Mouse (Mus musculus) hindbrain, embryonic 14.5 days (tissue): ENCODE results near the gene Syn2. TPM values are rescaled to one million over a fixed set of nuclear protein-coding genes. Genes with fewer than 3 reads are reported as not detected.

Experiments used
- ATAC-seq: fragments of 200-750 bp; cut with Nextera tagmentation; 2 replicates; pipeline ENCODE4 v1.8.0; 2017; ENCODE audit warnings: moderate number of reproducible peaks, mild to moderate bottlenecking, moderate TSS enrichment, moderate library complexity; ENCODE audit not compliant: low FRiP score
- DNase-seq: peaks from one replicate; pipeline ENCODE4 v3.0.0-alpha.2; 2015; ENCODE audit warnings: low spot score
- H3K27ac ChIP-seq: fragments of 300-500 bp; sonication (generic); 2 replicates; pipeline ENCODE4 v1.5.1; 2014; ENCODE audit warnings: mild to moderate bottlenecking, moderate library complexity
- H3K27me3 ChIP-seq: fragments of 300-500 bp; sonication (generic); 2 replicates; pipeline ENCODE4 v1.6.1; 2014; ENCODE audit warnings: mild to moderate bottlenecking, low read length, mixed read lengths; ENCODE audit not compliant: control insufficient read depth, insufficient read depth
- H3K36me3 ChIP-seq: fragments of 300-500 bp; sonication (generic); replicated peaks from 2 replicates; pipeline ENCODE4 v1.6.1; 2014; ENCODE audit not compliant: control insufficient read depth, insufficient read depth
- H3K4me1 ChIP-seq: fragments of 300-500 bp; sonication (generic); replicated peaks from 2 replicates; pipeline ENCODE4 v1.6.1; 2014; ENCODE audit warnings: antibody characterized with exemption, low read length, mixed read lengths; ENCODE audit not compliant: control insufficient read depth, insufficient read depth
- H3K4me2 ChIP-seq: fragments of 300-500 bp; sonication (generic); replicated peaks from 2 replicates; pipeline ENCODE4 v1.6.1; 2014; ENCODE audit warnings: mild to moderate bottlenecking, moderate library complexity
- H3K4me3 ChIP-seq: fragments of 300-500 bp; sonication (generic); replicated peaks from 2 replicates; pipeline ENCODE4 v1.5.1; 2014; ENCODE audit warnings: mild to moderate bottlenecking, low read length
- H3K9ac ChIP-seq: fragments of 300-500 bp; sonication (generic); 2 replicates; pipeline ENCODE4 v1.6.1; 2014
- H3K9me3 ChIP-seq: fragments of 300-500 bp; sonication (generic); 2 replicates; pipeline ENCODE4 v1.6.1; 2016; ENCODE audit warnings: low read length; ENCODE audit not compliant: control insufficient read depth
- WGBS: fragments of 180-500 bp; shearing (Covaris S2); extraction: QIAGEN DNeasy Blood & Tissue Kit; methylation state at CpG from one replicate; pipeline ENCODE4 v1.1.7; 2014; 5-methylcytosine and 5-hydroxymethylcytosine counted together
- polyA plus RNA-seq: library from polyadenylated mRNA; unstranded; fragments of >200 nt; fragmentation: Nextera tagmentation; extraction: Ambion mirVana; gene quantifications from 2 replicates; pipeline ENCODE4 v1.2.1, GENCODE M21; 2014

Gene Syn2
- polyA plus RNA-seq, 1 experiment from 2014 or later, result 65.1 TPM

GRCm38 (mm10) chr6:115291068-115291467, 156.4 kb downstream of the Syn2 start:
- no peaks in the 10 kb centered on the region for H3K9me3 ChIP-seq
- 85% methylated on average over 2 of the region's 2 CpGs for WGBS
- H3K36me3 ChIP-seq, result no peaks in the 10 kb centered on the region
- H3K27ac ChIP-seq, result no peak overlapping the region
- no peak for DNase-seq
- H3K27me3 ChIP-seq, result no peaks in the 10 kb centered on the region
- ATAC-seq, result no peak
- no peak overlapping the region for H3K4me3 ChIP-seq
- H3K4me2 ChIP-seq, result no peak overlapping the region
- no peak overlapping the region for H3K9ac ChIP-seq
- H3K4me1 ChIP-seq, result no peaks in the 10 kb centered on the region

- Histone ChIP-seq H3K4me2 (no peak overlapping the region), H3K4me1 (no peaks in the 10 kb centered on the region), H3K36me3 (no peaks in the 10 kb centered on the region), H3K9me3 (no peaks in the 10 kb centered on the region), H3K27ac (no peak overlapping the region), H3K9ac (no peak overlapping the region), H3K27me3 (no peaks in the 10 kb centered on the region), H3K4me3 (no peak overlapping the region)
- no peak for DNase-seq
- ATAC-seq, result no peak
- WGBS, result 88% methylated on average over 6 of the region's 6 CpGs
Observed at GRCm38 (mm10) chr6:115291823-115292222, 157.1 kb downstream of the Syn2 start.

- Histone ChIP-seq H3K27me3 (no peaks in the 10 kb centered on the region), H3K4me3 (no peak overlapping the region), H3K9ac (no peak overlapping the region), H3K27ac (no peak overlapping the region), H3K4me1 (no peaks in the 10 kb centered on the region), H3K9me3 (no peaks in the 10 kb centered on the region), H3K36me3 (no peaks in the 10 kb centered on the region), H3K4me2 (no peak overlapping the region)
- DNase-seq (no peak), ATAC-seq (no peak)
- 86% methylated on average over 6 of the region's 6 CpGs for WGBS
Observed at GRCm38 (mm10) chr6:115292621-115293020, 157.9 kb downstream of the Syn2 start.

GRCm38 (mm10) chr6:115293877-115294276, 159.2 kb downstream of the Syn2 start:
- DNase-seq, result no peak
- WGBS, result 75% methylated on average over 2 of the region's 2 CpGs

GRCm38 (mm10) chr6:115307134-115307533, 172.4 kb downstream of the Syn2 start:
- Histone ChIP-seq H3K27me3 (no peaks in the 10 kb centered on the region), H3K4me2 (no peak overlapping the region), H3K9me3 (0 out of 2 replicates have a peak, but pooled peaks cover 4% of the 10 kb centered on the region), H3K9ac (no peak overlapping the region), H3K4me3 (no peak overlapping the region), H3K36me3 (no peaks in the 10 kb centered on the region), H3K4me1 (no peaks in the 10 kb centered on the region), H3K27ac (no peak overlapping the region)
- DNase-seq (no peak), ATAC-seq (no peak)
- WGBS, result 82% methylated on average over 2 of the region's 2 CpGs

More at GRCm38 (mm10) chr6:115293877-115294276, 159.2 kb downstream of the Syn2 start:
- no peak overlapping the region for H3K27ac ChIP-seq
- no peak overlapping the region for H3K4me2 ChIP-seq
- ATAC-seq, result no peak
- H3K9me3 ChIP-seq, result no peaks in the 10 kb centered on the region
- no peaks in the 10 kb centered on the region for H3K27me3 ChIP-seq
- no peak overlapping the region for H3K9ac ChIP-seq
- no peaks in the 10 kb centered on the region for H3K4me1 ChIP-seq
- no peaks in the 10 kb centered on the region for H3K36me3 ChIP-seq
- no peak overlapping the region for H3K4me3 ChIP-seq

GRCm38 (mm10) chr6:115312780-115313179, 178.1 kb downstream of the Syn2 start:
- DNase-seq, result peak; percentile 59
- Histone ChIP-seq H3K9ac (peak overlapping the region; percentile 43; the same call in 1 of the 2 replicates), H3K4me3 (peak overlapping the region; percentile 18), H3K4me2 (peak overlapping the region; percentile 39), H3K27me3 (no peaks in the 10 kb centered on the region), H3K27ac (peak overlapping the region; percentile 75), H3K36me3 (no peaks in the 10 kb centered on the region), H3K9me3 (no peaks in the 10 kb centered on the region), H3K4me1 (0 out of 2 replicates have a peak, but pooled peaks cover 4% of the 10 kb centered on the region)
- 66% methylated on average over 12 of the region's 12 CpGs for WGBS
- ATAC-seq, result no peak

GRCm38 (mm10) chr6:115313235-115313738, 178.6 kb downstream of the Syn2 start:
- ATAC-seq, result no peak

GRCm38 (mm10) chr6:115313910-115314309, 179.2 kb downstream of the Syn2 start:
- 82% methylated on average over 7 of the region's 7 CpGs for WGBS
- H3K9me3 ChIP-seq, result no peaks in the 10 kb centered on the region
- ATAC-seq (no peak), DNase-seq (no peak)
- no peaks in the 10 kb centered on the region for H3K27me3 ChIP-seq
- no peak overlapping the region for H3K4me3 ChIP-seq
- no peaks in the 10 kb centered on the region for H3K36me3 ChIP-seq
- no peak overlapping the region for H3K9ac ChIP-seq
- H3K4me1 ChIP-seq, result 0 out of 2 replicates have a peak, but pooled peaks cover 4% of the 10 kb centered on the region
- H3K4me2 ChIP-seq, result no peak overlapping the region
- no peak overlapping the region for H3K27ac ChIP-seq

More at GRCm38 (mm10) chr6:115313235-115313738, 178.6 kb downstream of the Syn2 start:
- no peak overlapping the region for H3K9ac ChIP-seq
- H3K4me2 ChIP-seq, result peak overlapping the region; percentile 39; the same call in 1 of the 2 replicates
- no peaks in the 10 kb centered on the region for H3K9me3 ChIP-seq
- WGBS, result 70% methylated on average over 9 of the region's 9 CpGs
- no peaks in the 10 kb centered on the region for H3K27me3 ChIP-seq
- DNase-seq, result no peak
- H3K4me1 ChIP-seq, result 0 out of 2 replicates have a peak, but pooled peaks cover 4% of the 10 kb centered on the region
- H3K4me3 ChIP-seq, result no peak overlapping the region
- no peaks in the 10 kb centered on the region for H3K36me3 ChIP-seq
- H3K27ac ChIP-seq, result no peak overlapping the region

- DNase-seq, result no peak
- Histone ChIP-seq H3K9me3 (no peaks in the 10 kb centered on the region), H3K4me2 (no peak overlapping the region), H3K9ac (no peak overlapping the region), H3K4me1 (0 out of 2 replicates have a peak, but pooled peaks cover 4% of the 10 kb centered on the region), H3K27me3 (no peaks in the 10 kb centered on the region), H3K36me3 (no peaks in the 10 kb centered on the region), H3K4me3 (no peak overlapping the region), H3K27ac (no peak overlapping the region)
- WGBS, result 90% methylated on average over 4 of the region's 4 CpGs
- ATAC-seq, result no peak
Observed at GRCm38 (mm10) chr6:115315770-115316169, 181.1 kb downstream of the Syn2 start.

GRCm38 (mm10) chr6:115316811-115317221, 182.1 kb downstream of the Syn2 start:
- Histone ChIP-seq H3K9ac (no peak overlapping the region), H3K36me3 (no peaks in the 10 kb centered on the region), H3K9me3 (no peaks in the 10 kb centered on the region), H3K27me3 (no peaks in the 10 kb centered on the region), H3K4me1 (0 out of 2 replicates have a peak, but pooled peaks cover 4% of the 10 kb centered on the region), H3K4me2 (no peak overlapping the region), H3K27ac (no peak overlapping the region), H3K4me3 (no peak overlapping the region)
- 73% methylated on average over 11 of the region's 11 CpGs for WGBS
- DNase-seq (no peak), ATAC-seq (no peak)
